Mouse (Mus musculus) C2C12 (cell line): Measurements from ENCODE around the gene Atg4b. TPM values are rescaled to one million over a fixed set of nuclear protein-coding genes. Genes with fewer than 3 reads are reported as not detected.

Experiments
- H3K27me3 ChIP-seq: one replicate; pipeline ENCODE4 v1.6.1; 2011; ENCODE audit not compliant: control insufficient read depth, insufficient read depth, insufficient read length
- H3K36me3 ChIP-seq: one replicate; pipeline ENCODE4 v1.6.1; 2011; ENCODE audit not compliant: control insufficient read depth, insufficient read depth
- H3K4me3 ChIP-seq: one replicate; pipeline ENCODE4 v1.5.1; 2011; ENCODE audit warnings: mild to moderate bottlenecking, control low read depth; ENCODE audit not compliant: poor library complexity, insufficient read depth, severe bottlenecking
- H3K79me2 ChIP-seq: one replicate; pipeline ENCODE4 v1.6.1; 2011; ENCODE audit not compliant: control insufficient read depth, insufficient read depth
- H3K79me3 ChIP-seq: one replicate; pipeline ENCODE4 v1.6.1; 2011; ENCODE audit warnings: low read depth, control low read depth
- H3ac ChIP-seq: one replicate; pipeline ENCODE3; 2011; ENCODE audit warnings: low read depth; ENCODE audit not compliant: control insufficient read depth, insufficient read length
- CEBPB ChIP-seq: IDR thresholded peaks from one replicate; pipeline ENCODE4 v1.6.1; 2011; ENCODE audit warnings: low read depth, mild to moderate bottlenecking, control low read depth, moderate library complexity
- CTCF ChIP-seq: IDR thresholded peaks from one replicate; pipeline ENCODE4 v1.5.1; 2011; ENCODE audit not compliant: control insufficient read depth, insufficient read depth, insufficient read length
- FOSL1 ChIP-seq: IDR thresholded peaks from one replicate; pipeline ENCODE4 v1.8.0; 2011; ENCODE audit warnings: mild to moderate bottlenecking, low read length; ENCODE audit not compliant: poor library complexity, insufficient read depth, severe bottlenecking
- MAX ChIP-seq: IDR thresholded peaks from one replicate; pipeline ENCODE4 v1.6.1; 2011; ENCODE audit warnings: mild to moderate bottlenecking, control low read depth
- MYOD1 ChIP-seq: IDR thresholded peaks from one replicate; pipeline ENCODE4 v1.6.1; 2011; ENCODE audit warnings: low read depth; ENCODE audit not compliant: control insufficient read depth, insufficient read length
- MYOG ChIP-seq: IDR thresholded peaks from one replicate; pipeline ENCODE4 v1.6.1; 2011; ENCODE audit not compliant: control insufficient read depth, insufficient read length; ENCODE audit errors: extremely low read depth
- USF1 ChIP-seq: IDR thresholded peaks from one replicate; pipeline ENCODE4 v1.6.1; 2011; ENCODE audit warnings: low read depth, mild to moderate bottlenecking, control low read depth, moderate library complexity
- polyA plus RNA-seq: library from polyadenylated mRNA; unstranded; fragments of >200 nt; fragmentation: generic; extraction: Trizol; gene quantifications from one replicate; pipeline ENCODE4 v1.2.1, GENCODE M21; 2012; ENCODE audit warnings: missing spikeins

Atg4b gene
- polyA plus RNA-seq, 1 experiment: 43.4 TPM

DNA sequence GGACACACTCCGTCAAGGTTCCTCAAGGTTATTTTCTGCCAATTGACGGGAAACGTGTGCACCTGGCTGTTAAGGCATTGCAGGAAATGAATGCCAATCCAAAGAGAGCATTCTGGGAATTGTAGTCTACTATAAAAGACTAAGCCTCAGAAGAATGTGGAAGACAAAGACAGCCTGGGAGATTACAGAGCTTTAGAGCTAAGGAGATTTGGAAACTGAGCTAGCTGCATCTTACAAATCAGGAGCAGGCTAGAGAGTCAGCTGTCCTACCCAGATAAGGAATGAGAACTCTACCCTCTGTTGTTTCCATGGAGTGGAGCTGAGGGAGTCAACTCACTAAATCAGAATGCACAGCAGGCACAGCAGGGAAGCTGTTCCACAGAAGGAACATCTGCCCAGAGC lies 19.4 kb upstream of the Atg4b start:
- H3K79me3 ChIP-seq: peaks cover 3% of the 10 kb centered on the region
- no peak overlapping the region for H3K4me3 ChIP-seq
- H3K79me2 ChIP-seq: no peaks in the 10 kb centered on the region
- H3ac ChIP-seq: no peak overlapping the region
- H3K36me3 ChIP-seq: peaks cover 7% of the 10 kb centered on the region
- TF ChIP-seq CTCF (no peak), MYOD1 (no peak), FOSL1 (no peak), USF1 (no peak), MAX (no peak), CEBPB (no peak), MYOG (no peak)
- H3K27me3 ChIP-seq: no peaks in the 10 kb centered on the region

DNA sequence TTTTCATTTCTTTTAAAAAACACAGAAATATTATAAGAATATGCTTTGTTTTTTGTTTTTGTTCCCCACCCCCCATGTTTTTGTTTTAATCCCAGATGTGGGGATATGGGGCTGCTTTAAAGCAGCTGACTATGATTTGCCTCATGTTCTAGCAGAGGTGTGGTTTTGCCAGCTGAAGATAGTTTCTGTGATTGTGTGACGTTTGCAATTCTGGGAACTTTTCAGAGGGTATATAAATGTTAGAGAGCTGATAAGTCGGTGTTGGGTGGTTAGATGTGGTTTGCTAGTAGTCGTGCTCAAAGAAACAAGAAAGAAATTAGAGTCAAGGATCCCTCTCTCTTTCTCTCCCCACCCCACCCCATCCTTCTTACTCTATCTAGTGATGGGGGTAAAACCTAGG lies 15.4 kb upstream of the Atg4b start:
- TF ChIP-seq CEBPB: no peak
- no peak for TF ChIP-seq USF1
- TF ChIP-seq FOSL1: no peak
- no peak for TF ChIP-seq MYOD1
- TF ChIP-seq MYOG: no peak
- no peak for TF ChIP-seq MAX
- TF ChIP-seq CTCF: no peak
- H3K4me3 ChIP-seq: no peak overlapping the region
- H3K79me2 ChIP-seq: peaks cover 36% of the 10 kb centered on the region
- peaks cover 14% of the 10 kb centered on the region for H3K79me3 ChIP-seq
- H3K36me3 ChIP-seq: no peaks in the 10 kb centered on the region
- no peak overlapping the region for H3ac ChIP-seq
- H3K27me3 ChIP-seq: no peaks in the 10 kb centered on the region

DNA sequence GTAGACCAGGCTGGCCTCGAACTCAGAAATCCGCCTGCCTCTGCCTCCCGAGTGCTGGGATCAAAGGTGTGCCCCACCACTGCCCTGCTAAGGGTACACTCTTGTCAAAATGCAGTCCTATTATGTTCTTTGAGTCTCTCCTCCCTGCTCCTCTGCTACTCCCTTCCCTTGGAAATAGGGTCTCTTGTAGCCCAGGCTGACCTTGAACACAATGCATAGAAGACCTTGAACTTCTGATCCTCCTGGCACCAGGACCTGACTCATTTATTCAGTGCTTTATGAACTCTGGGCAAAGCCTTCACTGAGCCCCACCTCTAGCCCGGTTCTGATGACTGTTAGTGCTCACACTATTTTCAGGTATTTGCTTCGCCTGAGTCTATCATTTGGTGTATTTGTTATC lies 13.6 kb upstream of the Atg4b start:
- H3K36me3 ChIP-seq: no peaks in the 10 kb centered on the region
- H3K4me3 ChIP-seq: no peak overlapping the region
- TF ChIP-seq CTCF: no peak
- no peak for TF ChIP-seq MYOG
- no peak for TF ChIP-seq USF1
- TF ChIP-seq CEBPB: no peak
- no peak for TF ChIP-seq MYOD1
- TF ChIP-seq FOSL1: no peak
- TF ChIP-seq MAX: no peak
- peaks cover 54% of the 10 kb centered on the region for H3K79me2 ChIP-seq
- H3K27me3 ChIP-seq: no peaks in the 10 kb centered on the region
- no peak overlapping the region for H3ac ChIP-seq
- H3K79me3 ChIP-seq: peaks cover 18% of the 10 kb centered on the region

DNA sequence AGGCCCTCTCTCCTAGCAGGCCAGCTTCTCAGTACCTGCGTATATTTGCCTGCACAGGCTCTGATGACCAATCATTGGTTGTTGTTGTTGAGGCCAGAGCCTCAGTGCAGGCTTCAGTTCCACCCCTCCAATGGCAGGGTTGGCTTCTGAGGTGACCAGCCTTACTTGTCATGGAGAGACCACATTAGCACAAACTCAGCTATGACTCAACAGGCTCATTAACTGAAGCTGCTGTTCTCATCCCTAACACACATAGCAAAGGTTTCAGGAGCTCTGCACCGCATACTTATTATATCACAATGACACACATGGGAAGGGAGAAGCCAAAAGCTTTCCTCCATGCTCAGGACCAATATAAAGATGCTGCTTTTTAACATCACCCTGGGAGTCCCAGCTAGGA lies 10.6 kb upstream of the Atg4b start:
- peaks cover 5% of the 10 kb centered on the region for H3K36me3 ChIP-seq
- H3ac ChIP-seq: no peak overlapping the region
- H3K79me2 ChIP-seq: peaks cover 68% of the 10 kb centered on the region
- no peak overlapping the region for H3K4me3 ChIP-seq
- TF ChIP-seq MYOD1: no peak
- no peak for TF ChIP-seq MAX
- TF ChIP-seq CTCF: no peak
- TF ChIP-seq MYOG: no peak
- no peak for TF ChIP-seq USF1
- no peak for TF ChIP-seq FOSL1
- no peak for TF ChIP-seq CEBPB
- peaks cover 26% of the 10 kb centered on the region for H3K79me3 ChIP-seq
- no peaks in the 10 kb centered on the region for H3K27me3 ChIP-seq

DNA sequence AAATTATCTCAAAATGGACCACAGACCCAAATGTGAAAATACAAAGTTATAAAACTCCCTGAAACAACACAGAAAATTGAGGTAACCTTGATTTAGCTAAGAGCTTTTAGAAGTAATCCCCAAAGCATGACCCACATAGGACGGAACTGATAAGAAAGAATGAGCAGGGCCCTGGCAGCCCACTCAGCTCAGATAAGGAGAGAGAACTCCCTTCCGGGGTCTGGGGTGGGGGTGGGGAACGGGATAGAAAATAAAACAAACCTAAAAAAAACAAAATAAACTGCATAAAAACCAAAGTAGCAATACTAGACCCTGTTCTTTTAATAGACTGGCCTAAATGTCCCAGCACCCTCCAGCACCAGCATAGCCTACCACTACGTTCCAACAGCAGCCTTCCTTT lies 9.3 kb upstream of the Atg4b start:
- H3K4me3 ChIP-seq: no peak overlapping the region
- no peak overlapping the region for H3ac ChIP-seq
- peaks cover 10% of the 10 kb centered on the region for H3K36me3 ChIP-seq
- peaks cover 81% of the 10 kb centered on the region for H3K79me2 ChIP-seq
- H3K27me3 ChIP-seq: no peaks in the 10 kb centered on the region
- TF ChIP-seq MAX: no peak
- no peak for TF ChIP-seq CTCF
- no peak for TF ChIP-seq FOSL1
- TF ChIP-seq CEBPB: no peak
- no peak for TF ChIP-seq MYOD1
- H3K79me3 ChIP-seq: peaks cover 25% of the 10 kb centered on the region

DNA sequence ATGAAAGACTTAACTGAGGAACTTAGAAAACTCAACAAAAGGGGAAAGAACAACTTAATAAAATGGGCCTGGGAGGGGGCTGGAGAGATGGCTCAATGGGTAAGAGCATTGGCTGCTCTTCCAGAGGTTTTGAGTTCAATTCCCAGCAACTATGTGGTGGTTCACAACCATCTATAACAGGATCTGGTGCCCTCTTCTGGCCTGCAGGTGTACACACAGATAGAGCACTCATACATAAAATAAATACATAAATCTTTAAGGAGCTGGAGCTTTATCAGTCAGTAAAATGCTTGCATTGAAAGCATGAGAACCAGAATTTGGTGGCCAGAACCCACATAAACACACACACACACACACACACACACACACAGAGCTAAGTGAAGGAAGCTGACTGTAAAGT lies 8.4 kb upstream of the Atg4b start:
- peaks cover 23% of the 10 kb centered on the region for H3K79me3 ChIP-seq
- no peaks in the 10 kb centered on the region for H3K27me3 ChIP-seq
- TF ChIP-seq CEBPB (no peak), USF1 (no peak), MAX (no peak)
- no peak overlapping the region for H3K4me3 ChIP-seq
- H3K36me3 ChIP-seq: peaks cover 13% of the 10 kb centered on the region
- H3ac ChIP-seq: no peak overlapping the region
- H3K79me2 ChIP-seq: peaks cover 80% of the 10 kb centered on the region
